Mouse (Mus musculus): ENCODE results near the gene Dll4. TPM values are rescaled to one million over a fixed set of nuclear protein-coding genes. Genes with fewer than 3 reads are reported as not detected.

The Dll4 gene
- polyA plus RNA-seq, 1 experiment from 2014 or later, result 5.3 TPM

GRCm38 (mm10) chr2:119292852-119293251 lies 32.7 kb upstream of the Dll4 start:
- ATAC-seq (replicated peaks; ENCODE audit: low FRiP score) (no peak), DNase-seq (ENCODE audit: low spot score) (no peak)
- Histone ChIP-seq H3K27me3 (replicated peaks; ENCODE audit: control insufficient read depth, insufficient read depth, low read length) (no peaks in the 10 kb centered on the region), H3K4me2 (no peak overlapping the region), H3K9me3 (ENCODE audit: control insufficient read depth, low read length) (no peaks in the 10 kb centered on the region), H3K4me1 (replicated peaks; ENCODE audit: control insufficient read depth, insufficient read depth, low read length) (no peaks in the 10 kb centered on the region; the same call in 1 of the 2 replicates), H3K9ac (ENCODE audit: low read depth, low read length) (no peak overlapping the region), H3K36me3 (ENCODE audit: control insufficient read depth, insufficient read depth, low read length) (peaks cover 28% of the 10 kb centered on the region), H3K27ac (ENCODE audit: low read depth, low read length) (no peak overlapping the region), H3K4me3 (ENCODE audit: low read depth, low read length) (no peak overlapping the region)
- 91% methylated on average over 17 of the region's 17 CpGs for WGBS

- WGBS, result 94% methylated on average over 17 of the region's 17 CpGs
Measured at GRCm38 (mm10) chr2:119293311-119293710, 32.3 kb upstream of the Dll4 start.

GRCm38 (mm10) chr2:119293776-119294390 lies 31.7 kb upstream of the Dll4 start:
- WGBS, result 93% methylated on average over 34 of the region's 34 CpGs
- H3K27me3 ChIP-seq (replicated peaks; ENCODE audit: control insufficient read depth, insufficient read depth, low read length), result no peaks in the 10 kb centered on the region
- H3K9ac ChIP-seq (ENCODE audit: low read depth, low read length), result no peak overlapping the region
- no peaks in the 10 kb centered on the region for H3K9me3 ChIP-seq (ENCODE audit: control insufficient read depth, low read length)
- peaks cover 28% of the 10 kb centered on the region for H3K36me3 ChIP-seq (ENCODE audit: control insufficient read depth, insufficient read depth, low read length)
- H3K4me3 ChIP-seq (ENCODE audit: low read depth, low read length), result no peak overlapping the region
- no peaks in the 10 kb centered on the region; the same call in 1 of the 2 replicates for H3K4me1 ChIP-seq (replicated peaks; ENCODE audit: control insufficient read depth, insufficient read depth, low read length)
- ATAC-seq (replicated peaks; ENCODE audit: low FRiP score) (no peak), DNase-seq (ENCODE audit: low spot score) (no peak)
- H3K4me2 ChIP-seq, result no peak overlapping the region
- no peak overlapping the region for H3K27ac ChIP-seq (ENCODE audit: low read depth, low read length)

More at GRCm38 (mm10) chr2:119293311-119293710, 32.3 kb upstream of the Dll4 start:
- no peaks in the 10 kb centered on the region; the same call in 1 of the 2 replicates for H3K4me1 ChIP-seq (replicated peaks; ENCODE audit: control insufficient read depth, insufficient read depth, low read length)
- H3K36me3 ChIP-seq (ENCODE audit: control insufficient read depth, insufficient read depth, low read length), result peaks cover 28% of the 10 kb centered on the region
- ATAC-seq (replicated peaks; ENCODE audit: low FRiP score) (no peak), DNase-seq (ENCODE audit: low spot score) (no peak)
- no peak overlapping the region for H3K9ac ChIP-seq (ENCODE audit: low read depth, low read length)
- H3K27me3 ChIP-seq (replicated peaks; ENCODE audit: control insufficient read depth, insufficient read depth, low read length), result no peaks in the 10 kb centered on the region
- H3K27ac ChIP-seq (ENCODE audit: low read depth, low read length), result no peak overlapping the region
- H3K4me2 ChIP-seq, result no peak overlapping the region
- H3K9me3 ChIP-seq (ENCODE audit: control insufficient read depth, low read length), result no peaks in the 10 kb centered on the region
- H3K4me3 ChIP-seq (ENCODE audit: low read depth, low read length), result no peak overlapping the region

GRCm38 (mm10) chr2:119294411-119294810 lies 31.2 kb upstream of the Dll4 start:
- Histone ChIP-seq H3K4me1 (replicated peaks; ENCODE audit: control insufficient read depth, insufficient read depth, low read length) (peaks cover 5% of the 10 kb centered on the region), H3K27me3 (replicated peaks; ENCODE audit: control insufficient read depth, insufficient read depth, low read length) (no peaks in the 10 kb centered on the region), H3K36me3 (ENCODE audit: control insufficient read depth, insufficient read depth, low read length) (peaks cover 28% of the 10 kb centered on the region), H3K9me3 (ENCODE audit: control insufficient read depth, low read length) (no peaks in the 10 kb centered on the region), H3K4me2 (no peak overlapping the region), H3K27ac (ENCODE audit: low read depth, low read length) (no peak overlapping the region), H3K9ac (ENCODE audit: low read depth, low read length) (no peak overlapping the region), H3K4me3 (ENCODE audit: low read depth, low read length) (no peak overlapping the region)
- no peak for ATAC-seq (replicated peaks; ENCODE audit: low FRiP score)
- 95% methylated on average over 18 of the region's 18 CpGs for WGBS
- DNase-seq (ENCODE audit: low spot score), result no peak

- H3K9ac ChIP-seq (ENCODE audit: low read depth, low read length), result no peak overlapping the region
- peaks cover 25% of the 10 kb centered on the region for H3K4me1 ChIP-seq (replicated peaks; ENCODE audit: control insufficient read depth, insufficient read depth, low read length)
- peaks cover 30% of the 10 kb centered on the region for H3K36me3 ChIP-seq (ENCODE audit: control insufficient read depth, insufficient read depth, low read length)
- no peaks in the 10 kb centered on the region for H3K9me3 ChIP-seq (ENCODE audit: control insufficient read depth, low read length)
- 87% methylated on average over 12 of the region's 12 CpGs for WGBS
- DNase-seq (ENCODE audit: low spot score) (peak; percentile 25), ATAC-seq (replicated peaks; ENCODE audit: low FRiP score) (no peak)
- H3K4me3 ChIP-seq (ENCODE audit: low read depth, low read length), result no peak overlapping the region
- no peak overlapping the region for H3K27ac ChIP-seq (ENCODE audit: low read depth, low read length)
- no peak overlapping the region for H3K4me2 ChIP-seq
- H3K27me3 ChIP-seq (replicated peaks; ENCODE audit: control insufficient read depth, insufficient read depth, low read length), result no peaks in the 10 kb centered on the region
Measured at GRCm38 (mm10) chr2:119296756-119297155, 28.8 kb upstream of the Dll4 start.

- H3K4me3 ChIP-seq (ENCODE audit: low read depth, low read length), result no peak overlapping the region
- DNase-seq (ENCODE audit: low spot score), result no peak
- ATAC-seq (replicated peaks; ENCODE audit: low FRiP score), result no peak
- H3K36me3 ChIP-seq (ENCODE audit: control insufficient read depth, insufficient read depth, low read length), result peaks cover 30% of the 10 kb centered on the region
- no peak overlapping the region for H3K4me2 ChIP-seq
- peaks cover 30% of the 10 kb centered on the region for H3K4me1 ChIP-seq (replicated peaks; ENCODE audit: control insufficient read depth, insufficient read depth, low read length)
- no peak overlapping the region for H3K9ac ChIP-seq (ENCODE audit: low read depth, low read length)
- WGBS, result 91% methylated on average over 19 of the region's 19 CpGs
- no peaks in the 10 kb centered on the region for H3K27me3 ChIP-seq (replicated peaks; ENCODE audit: control insufficient read depth, insufficient read depth, low read length)
- no peak overlapping the region for H3K27ac ChIP-seq (ENCODE audit: low read depth, low read length)
- no peaks in the 10 kb centered on the region for H3K9me3 ChIP-seq (ENCODE audit: control insufficient read depth, low read length)
Measured at GRCm38 (mm10) chr2:119297506-119297905, 28.1 kb upstream of the Dll4 start.

- Histone ChIP-seq H3K27ac (ENCODE audit: low read depth, low read length) (no peak overlapping the region), H3K9me3 (ENCODE audit: control insufficient read depth, low read length) (no peaks in the 10 kb centered on the region), H3K4me3 (ENCODE audit: low read depth, low read length) (no peak overlapping the region), H3K9ac (ENCODE audit: low read depth, low read length) (no peak overlapping the region), H3K27me3 (replicated peaks; ENCODE audit: control insufficient read depth, insufficient read depth, low read length) (no peaks in the 10 kb centered on the region), H3K4me2 (no peak overlapping the region), H3K36me3 (ENCODE audit: control insufficient read depth, insufficient read depth, low read length) (peaks cover 26% of the 10 kb centered on the region), H3K4me1 (replicated peaks; ENCODE audit: control insufficient read depth, insufficient read depth, low read length) (peaks cover 34% of the 10 kb centered on the region)
- DNase-seq (ENCODE audit: low spot score), result peak; percentile 66
- ATAC-seq (replicated peaks; ENCODE audit: low FRiP score), result no peak
- 39% methylated on average over 5 of the region's 5 CpGs for WGBS
Measured at GRCm38 (mm10) chr2:119298330-119298729, 27.3 kb upstream of the Dll4 start.

- H3K9ac ChIP-seq (ENCODE audit: low read depth, low read length), result no peak overlapping the region
- no peak overlapping the region for H3K4me3 ChIP-seq (ENCODE audit: low read depth, low read length)
- H3K9me3 ChIP-seq (ENCODE audit: control insufficient read depth, low read length), result no peaks in the 10 kb centered on the region
- H3K27ac ChIP-seq (ENCODE audit: low read depth, low read length), result no peak overlapping the region
- DNase-seq (ENCODE audit: low spot score) (no peak), ATAC-seq (replicated peaks; ENCODE audit: low FRiP score) (no peak)
- H3K27me3 ChIP-seq (replicated peaks; ENCODE audit: control insufficient read depth, insufficient read depth, low read length), result no peaks in the 10 kb centered on the region
- WGBS, result 80% methylated on average over 2 of the region's 2 CpGs
- peaks cover 21% of the 10 kb centered on the region for H3K36me3 ChIP-seq (ENCODE audit: control insufficient read depth, insufficient read depth, low read length)
- H3K4me1 ChIP-seq (replicated peaks; ENCODE audit: control insufficient read depth, insufficient read depth, low read length), result peaks cover 37% of the 10 kb centered on the region
- H3K4me2 ChIP-seq, result no peak overlapping the region
Measured at GRCm38 (mm10) chr2:119298839-119299238, 26.7 kb upstream of the Dll4 start.

All from liver, embryonic 11.5 days (tissue).